Mouse (Mus musculus): ENCODE results near the gene Dnm1. TPM values are rescaled to one million over a fixed set of nuclear protein-coding genes. Genes with fewer than 3 reads are reported as not detected.

Dnm1 gene
- polyA plus RNA-seq, 1 experiment from 2014 or later, result 5.0 TPM

DNA sequence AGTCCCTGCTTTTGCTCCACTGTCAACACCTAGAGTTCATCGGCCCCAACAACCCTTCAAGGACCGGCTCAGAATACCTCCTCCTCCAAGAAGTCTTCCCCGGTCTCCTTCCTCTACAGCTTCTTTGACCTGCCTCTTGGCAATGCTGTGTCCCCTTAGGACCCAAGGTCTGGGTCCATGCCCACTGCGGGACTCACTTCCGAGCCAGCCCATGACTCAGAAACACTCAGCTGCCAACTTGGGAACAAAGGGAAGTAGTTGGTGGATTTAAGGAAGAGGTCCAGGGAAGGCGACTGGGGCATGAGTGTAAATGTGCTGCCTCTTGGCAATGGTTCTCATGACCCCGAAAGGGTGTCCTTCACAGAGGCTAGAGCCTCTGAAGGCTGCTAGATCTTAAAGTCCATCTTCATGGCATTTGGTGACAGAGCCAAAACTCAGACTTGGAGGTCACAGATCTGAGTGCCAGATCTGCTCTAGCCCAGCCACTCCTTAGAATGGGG is 26.9 kb upstream of the Dnm1 start:
- Histone ChIP-seq H3K4me2 (replicated peaks; ENCODE audit: low read depth, low read length) (no peak overlapping the region), H3K36me3 (ENCODE audit: insufficient read depth, low read length) (peaks cover 8% of the 10 kb centered on the region; the same call in 1 of the 2 replicates), H3K27me3 (replicated peaks; ENCODE audit: insufficient read depth, low read length) (no peaks in the 10 kb centered on the region), H3K4me3 (ENCODE audit: low read depth, low read length) (no peak overlapping the region), H3K27ac (ENCODE audit: low read length) (no peak overlapping the region), H3K9me3 (ENCODE audit: low read length) (no peaks in the 10 kb centered on the region), H3K9ac (replicated peaks; ENCODE audit: low read depth) (no peak overlapping the region), H3K4me1 (ENCODE audit: insufficient read depth, low read depth, low read length) (peaks cover 11% of the 10 kb centered on the region; the same call in 1 of the 2 replicates)
- ATAC-seq, result no peak
- DNase-seq (ENCODE audit: low spot score), result no peak
- no peak for TF ChIP-seq CTCF (IDR thresholded peaks at IDR 0.05)
- no peak for TF ChIP-seq EP300 (IDR thresholded peaks at IDR 0.05)
- 80% methylated on average over 7 of the region's 7 CpGs for WGBS

DNA sequence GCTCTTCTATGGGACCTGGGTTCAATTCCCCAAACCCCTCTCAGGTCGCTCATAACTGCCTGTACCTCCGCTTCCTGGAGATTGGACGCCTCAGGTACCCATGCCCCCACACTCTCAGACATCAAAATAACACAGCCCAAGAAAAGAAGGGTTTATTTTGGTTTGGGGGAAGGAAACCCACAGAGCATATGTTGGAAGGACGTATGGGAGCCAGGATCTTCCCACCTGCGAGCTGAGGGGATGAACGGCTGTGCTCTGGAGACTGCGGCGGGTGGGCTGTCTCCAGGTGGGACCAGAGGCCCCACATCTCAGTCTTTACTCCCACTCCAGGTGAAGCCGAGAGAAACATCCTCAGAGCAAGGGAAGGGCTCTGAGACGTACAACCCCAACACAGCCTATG is 23.8 kb upstream of the Dnm1 start:
- DNase-seq (ENCODE audit: low spot score) (no peak), ATAC-seq (no peak)
- no peak overlapping the region for H3K27ac ChIP-seq (ENCODE audit: low read length)
- H3K9ac ChIP-seq (replicated peaks; ENCODE audit: low read depth), result no peak overlapping the region
- WGBS, result 94% methylated on average over 10 of the region's 10 CpGs
- H3K36me3 ChIP-seq (ENCODE audit: insufficient read depth, low read length), result peaks cover 22% of the 10 kb centered on the region
- no peak overlapping the region for H3K4me3 ChIP-seq (ENCODE audit: low read depth, low read length)
- H3K4me1 ChIP-seq (ENCODE audit: insufficient read depth, low read depth, low read length), result peaks cover 7% of the 10 kb centered on the region; the same call in 1 of the 2 replicates
- no peak overlapping the region for H3K4me2 ChIP-seq (replicated peaks; ENCODE audit: low read depth, low read length)
- TF ChIP-seq CTCF (IDR thresholded peaks at IDR 0.05) (no peak), EP300 (IDR thresholded peaks at IDR 0.05) (no peak)
- no peaks in the 10 kb centered on the region for H3K9me3 ChIP-seq (ENCODE audit: low read length)
- no peaks in the 10 kb centered on the region for H3K27me3 ChIP-seq (replicated peaks; ENCODE audit: insufficient read depth, low read length)

DNA sequence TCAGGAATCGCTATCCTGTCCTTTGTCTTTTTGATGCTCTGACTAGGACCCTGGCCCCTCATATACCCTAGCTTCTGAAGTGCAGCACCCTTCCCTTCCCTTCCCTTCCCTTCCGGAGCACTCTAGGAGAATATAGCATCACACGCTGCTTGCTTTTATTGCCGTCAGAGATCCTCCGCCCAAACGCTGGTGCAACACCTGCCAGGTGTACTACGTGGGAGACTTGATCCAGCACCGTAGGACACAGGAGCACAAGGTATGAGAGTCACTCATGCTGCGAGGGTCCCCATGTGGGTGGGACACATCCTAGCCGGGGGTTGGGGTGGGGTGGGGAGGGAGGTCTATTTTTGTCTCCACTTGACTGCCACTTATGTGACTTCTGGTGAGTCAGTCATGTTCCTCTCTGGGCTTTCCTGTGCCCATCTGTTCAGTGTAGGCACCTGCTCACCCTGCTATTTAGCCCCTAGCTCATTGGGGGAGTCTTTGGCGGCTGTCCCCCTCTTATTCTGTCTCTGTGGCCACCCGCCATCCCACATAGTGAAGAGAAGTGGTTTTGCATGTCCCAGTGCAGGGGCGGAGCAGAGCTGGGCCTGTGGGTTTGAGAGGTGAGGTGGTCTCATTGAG is 22.3 kb upstream of the Dnm1 start:
- 83% methylated on average over 13 of the region's 13 CpGs for WGBS
- no peaks in the 10 kb centered on the region for H3K4me1 ChIP-seq (ENCODE audit: insufficient read depth, low read depth, low read length)
- TF ChIP-seq CTCF (IDR thresholded peaks at IDR 0.05), result no peak
- no peak for TF ChIP-seq EP300 (IDR thresholded peaks at IDR 0.05)
- no peak overlapping the region for H3K27ac ChIP-seq (ENCODE audit: low read length)
- DNase-seq (ENCODE audit: low spot score), result no peak
- H3K9me3 ChIP-seq (ENCODE audit: low read length), result no peaks in the 10 kb centered on the region
- no peak overlapping the region for H3K4me3 ChIP-seq (ENCODE audit: low read depth, low read length)
- peaks cover 33% of the 10 kb centered on the region for H3K36me3 ChIP-seq (ENCODE audit: insufficient read depth, low read length)
- H3K27me3 ChIP-seq (replicated peaks; ENCODE audit: insufficient read depth, low read length), result no peaks in the 10 kb centered on the region
- ATAC-seq, result no peak
- no peak overlapping the region for H3K4me2 ChIP-seq (replicated peaks; ENCODE audit: low read depth, low read length)
- H3K9ac ChIP-seq (replicated peaks; ENCODE audit: low read depth), result no peak overlapping the region

DNA sequence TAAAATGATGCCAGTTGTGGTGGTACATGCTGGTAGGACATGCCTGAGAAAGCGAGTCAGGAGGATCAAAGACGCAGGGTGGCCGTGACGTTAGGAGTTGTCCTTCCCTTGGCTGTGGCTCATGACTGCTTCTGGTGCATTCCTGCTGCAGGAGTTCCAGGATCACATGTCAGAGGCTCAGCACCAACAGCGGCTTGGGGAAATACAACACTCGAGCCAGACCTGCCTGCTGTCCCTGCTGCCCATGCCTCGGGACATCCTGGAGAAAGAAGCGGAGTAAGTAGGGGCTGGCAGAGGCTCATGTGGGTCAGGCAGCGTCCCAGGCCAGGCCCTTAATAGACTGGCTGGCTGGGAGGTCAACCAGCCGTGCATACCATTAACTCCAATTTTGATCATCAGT is 21.1 kb upstream of the Dnm1 start:
- no peaks in the 10 kb centered on the region for H3K4me1 ChIP-seq (ENCODE audit: insufficient read depth, low read depth, low read length)
- TF ChIP-seq CTCF (IDR thresholded peaks at IDR 0.05) (no peak), EP300 (IDR thresholded peaks at IDR 0.05) (no peak)
- no peak overlapping the region for H3K27ac ChIP-seq (ENCODE audit: low read length)
- DNase-seq (ENCODE audit: low spot score) (no peak), ATAC-seq (no peak)
- H3K9me3 ChIP-seq (ENCODE audit: low read length), result no peaks in the 10 kb centered on the region
- H3K4me2 ChIP-seq (replicated peaks; ENCODE audit: low read depth, low read length), result no peak overlapping the region
- H3K36me3 ChIP-seq (ENCODE audit: insufficient read depth, low read length), result peaks cover 36% of the 10 kb centered on the region
- no peak overlapping the region for H3K9ac ChIP-seq (replicated peaks; ENCODE audit: low read depth)
- no peak overlapping the region for H3K4me3 ChIP-seq (ENCODE audit: low read depth, low read length)
- 86% methylated on average over 10 of the region's 10 CpGs for WGBS
- H3K27me3 ChIP-seq (replicated peaks; ENCODE audit: insufficient read depth, low read length), result no peaks in the 10 kb centered on the region

DNA sequence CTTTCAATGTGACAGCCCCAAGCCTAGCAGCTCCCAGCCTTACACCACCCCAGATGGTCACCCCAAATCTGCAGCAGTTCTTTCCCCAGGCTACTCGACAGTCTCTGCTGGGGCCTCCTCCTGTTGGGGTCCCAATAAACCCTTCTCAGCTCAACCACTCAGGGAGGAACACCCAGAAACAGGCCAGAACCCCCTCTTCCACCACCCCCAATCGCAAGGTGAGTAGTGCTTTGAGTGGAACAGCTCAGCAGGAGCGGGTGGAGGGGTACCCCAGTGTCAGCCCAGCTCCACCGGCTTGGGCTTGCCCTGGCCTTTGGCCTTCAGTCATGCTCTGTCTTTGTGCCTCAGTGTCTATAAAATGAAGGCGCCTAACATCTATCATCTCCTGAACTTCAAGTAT is 14.2 kb upstream of the Dnm1 start:
- no peak for DNase-seq (ENCODE audit: low spot score)
- no peak for ATAC-seq
- 95% methylated on average over 5 of the region's 5 CpGs for WGBS

DNA sequence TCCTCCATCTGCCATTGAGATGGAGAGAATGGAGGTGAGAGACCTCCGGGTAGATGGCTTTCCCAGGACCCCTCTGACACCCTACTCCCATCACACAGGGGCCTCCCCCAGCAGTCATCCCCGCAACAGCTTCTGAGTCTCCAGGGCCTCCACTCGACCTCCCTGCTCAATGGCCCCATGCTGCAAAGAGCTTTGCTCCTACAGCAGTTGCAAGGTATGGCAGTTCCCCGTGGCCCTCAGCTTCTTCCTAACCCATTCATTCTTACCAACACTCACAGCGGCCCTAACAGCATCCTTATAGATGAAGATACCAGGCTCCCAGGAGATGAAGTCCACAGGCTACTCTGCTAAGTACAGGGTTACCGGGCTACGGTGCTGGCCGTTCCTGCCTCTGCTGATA is 11.0 kb upstream of the Dnm1 start:
- Histone ChIP-seq H3K4me2 (replicated peaks; ENCODE audit: low read depth, low read length) (peak overlapping the region; percentile 77), H3K27ac (ENCODE audit: low read length) (no peak overlapping the region), H3K9me3 (ENCODE audit: low read length) (no peaks in the 10 kb centered on the region), H3K4me1 (ENCODE audit: insufficient read depth, low read depth, low read length) (peaks cover 6% of the 10 kb centered on the region), H3K4me3 (ENCODE audit: low read depth, low read length) (0 out of 2 replicates have a peak overlapping the region, but pooled peaks have one; percentile 76), H3K27me3 (replicated peaks; ENCODE audit: insufficient read depth, low read length) (no peaks in the 10 kb centered on the region), H3K36me3 (ENCODE audit: insufficient read depth, low read length) (peaks cover 14% of the 10 kb centered on the region; the same call in 1 of the 2 replicates), H3K9ac (replicated peaks; ENCODE audit: low read depth) (no peak overlapping the region)
- DNase-seq (ENCODE audit: low spot score) (no peak), ATAC-seq (no peak)
- no peak for TF ChIP-seq EP300 (IDR thresholded peaks at IDR 0.05)
- no peak for TF ChIP-seq CTCF (IDR thresholded peaks at IDR 0.05)
- 75% methylated on average over 8 of the region's 8 CpGs for WGBS

More for the DNA sequence above, 14.2 kb upstream of the Dnm1 start:
- Histone ChIP-seq H3K4me1 (ENCODE audit: insufficient read depth, low read depth, low read length) (peaks cover 6% of the 10 kb centered on the region), H3K9me3 (ENCODE audit: low read length) (no peaks in the 10 kb centered on the region), H3K9ac (replicated peaks; ENCODE audit: low read depth) (no peak overlapping the region), H3K4me3 (ENCODE audit: low read depth, low read length) (no peak overlapping the region), H3K27me3 (replicated peaks; ENCODE audit: insufficient read depth, low read length) (no peaks in the 10 kb centered on the region), H3K4me2 (replicated peaks; ENCODE audit: low read depth, low read length) (no peak overlapping the region), H3K36me3 (ENCODE audit: insufficient read depth, low read length) (peaks cover 29% of the 10 kb centered on the region), H3K27ac (ENCODE audit: low read length) (no peak overlapping the region)
- TF ChIP-seq EP300 (IDR thresholded peaks at IDR 0.05) (no peak), CTCF (IDR thresholded peaks at IDR 0.05) (no peak)

Measured in lung, postnatal 0 days (tissue).